Mouse (Mus musculus) stomach, embryonic 16.5 days (tissue): Measurements from ENCODE around the gene Shc2. TPM values are rescaled to one million over a fixed set of nuclear protein-coding genes. Genes with fewer than 3 reads are reported as not detected.

ENCODE experiments used
- ATAC-seq: fragments of 200-750 bp; cut with Nextera tagmentation; 2 replicates; pipeline ENCODE4 v1.8.0; 2017; ENCODE audit warnings: moderate number of reproducible peaks, moderate TSS enrichment; ENCODE audit not compliant: insufficient read depth, low FRiP score
- H3K27ac ChIP-seq: fragments of 300-500 bp; sonication (generic); 2 replicates; pipeline ENCODE4 v1.5.1; 2014; ENCODE audit warnings: low read length
- H3K27me3 ChIP-seq: fragments of 300-500 bp; sonication (generic); 2 replicates; pipeline ENCODE4 v1.6.1; 2014; ENCODE audit warnings: low read length, control low read depth, mixed read lengths; ENCODE audit not compliant: control insufficient read depth, insufficient read depth
- H3K36me3 ChIP-seq: fragments of 300-500 bp; sonication (generic); 2 replicates; pipeline ENCODE4 v1.6.1; 2014; ENCODE audit warnings: low read length; ENCODE audit not compliant: control insufficient read depth, insufficient read depth
- H3K4me1 ChIP-seq: fragments of 300-500 bp; sonication (generic); 2 replicates; pipeline ENCODE4 v1.6.1; 2014; ENCODE audit warnings: low read length, control low read depth, mixed read lengths; ENCODE audit not compliant: control insufficient read depth, insufficient read depth
- H3K4me2 ChIP-seq: fragments of 300-500 bp; sonication (generic); 2 replicates; pipeline ENCODE4 v1.6.1; 2014; ENCODE audit warnings: low read depth, low read length, mixed read lengths
- H3K4me3 ChIP-seq: fragments of 300-500 bp; sonication (generic); replicated peaks from 2 replicates; pipeline ENCODE4 v1.5.1; 2014; ENCODE audit warnings: mild to moderate bottlenecking, low read length
- H3K9ac ChIP-seq: fragments of 300-500 bp; sonication (generic); 2 replicates; pipeline ENCODE4 v1.6.1; 2014; ENCODE audit warnings: low read length
- H3K9me3 ChIP-seq: fragments of 300-500 bp; sonication (generic); replicated peaks from 2 replicates; pipeline ENCODE4 v1.6.1; 2016; ENCODE audit warnings: low read length, control low read depth; ENCODE audit not compliant: control insufficient read depth
- WGBS: fragments of 180-500 bp; shearing (Covaris S2); extraction: QIAGEN DNeasy Blood & Tissue Kit; methylation state at CpG from one replicate; pipeline ENCODE4 v1.1.7; 2014; 5-methylcytosine and 5-hydroxymethylcytosine counted together
- polyA plus RNA-seq: library from polyadenylated mRNA; unstranded; fragments of >200 nt; fragmentation: Nextera tagmentation; extraction: Ambion mirVana; gene quantifications from 2 replicates; pipeline ENCODE4 v1.2.1, GENCODE M21; 2015

The Shc2 gene
- polyA plus RNA-seq, 1 experiment from 2014 or later, result 3.0 TPM

GRCm38 (mm10) chr10:79579781-79580180, 57.9 kb downstream of the Shc2 start:
- Histone ChIP-seq H3K36me3 (no peaks in the 10 kb centered on the region), H3K4me3 (no peak overlapping the region), H3K4me1 (no peaks in the 10 kb centered on the region), H3K27ac (no peak overlapping the region), H3K27me3 (no peaks in the 10 kb centered on the region), H3K9ac (no peak overlapping the region), H3K4me2 (no peak overlapping the region), H3K9me3 (no peaks in the 10 kb centered on the region; the same call in 1 of the 2 replicates)
- 73% methylated on average over 12 of the region's 12 CpGs for WGBS
- no peak for ATAC-seq

- Histone ChIP-seq H3K27ac (no peak overlapping the region), H3K9ac (no peak overlapping the region), H3K4me1 (no peaks in the 10 kb centered on the region), H3K4me2 (no peak overlapping the region), H3K27me3 (no peaks in the 10 kb centered on the region), H3K36me3 (no peaks in the 10 kb centered on the region), H3K4me3 (no peak overlapping the region), H3K9me3 (no peaks in the 10 kb centered on the region; the same call in 1 of the 2 replicates)
- ATAC-seq, result no peak
- 77% methylated on average over 7 of the region's 7 CpGs for WGBS
These were observed 58.8 kb downstream of the Shc2 start for GRCm38 (mm10) chr10:79578891-79579290.

GRCm38 (mm10) chr10:79578276-79578675, 59.4 kb downstream of the Shc2 start:
- Histone ChIP-seq H3K4me3 (no peak overlapping the region), H3K27ac (no peak overlapping the region), H3K9ac (no peak overlapping the region), H3K27me3 (no peaks in the 10 kb centered on the region), H3K36me3 (no peaks in the 10 kb centered on the region), H3K4me2 (no peak overlapping the region), H3K9me3 (no peaks in the 10 kb centered on the region; the same call in 1 of the 2 replicates), H3K4me1 (no peaks in the 10 kb centered on the region)
- no peak for ATAC-seq
- WGBS, result 66% methylated on average over 9 of the region's 9 CpGs

GRCm38 (mm10) chr10:79577376-79577775, 60.3 kb downstream of the Shc2 start:
- Histone ChIP-seq H3K9ac (no peak overlapping the region), H3K4me3 (no peak overlapping the region), H3K36me3 (no peaks in the 10 kb centered on the region), H3K27ac (no peak overlapping the region), H3K27me3 (no peaks in the 10 kb centered on the region), H3K4me2 (no peak overlapping the region), H3K4me1 (no peaks in the 10 kb centered on the region), H3K9me3 (no peaks in the 10 kb centered on the region; the same call in 1 of the 2 replicates)
- 68% methylated on average over 4 of the region's 4 CpGs for WGBS
- no peak for ATAC-seq

- WGBS, result 72% methylated on average over 6 of the region's 6 CpGs
- H3K27ac ChIP-seq, result no peak overlapping the region
- no peak overlapping the region for H3K4me2 ChIP-seq
- H3K27me3 ChIP-seq, result no peaks in the 10 kb centered on the region
- H3K4me3 ChIP-seq, result no peak overlapping the region
- H3K36me3 ChIP-seq, result no peaks in the 10 kb centered on the region
- H3K9me3 ChIP-seq, result no peaks in the 10 kb centered on the region; the same call in 1 of the 2 replicates
- no peaks in the 10 kb centered on the region for H3K4me1 ChIP-seq
- H3K9ac ChIP-seq, result no peak overlapping the region
- no peak for ATAC-seq
These were observed 62.0 kb downstream of the Shc2 start for GRCm38 (mm10) chr10:79575754-79576153.

- 87% methylated on average over 6 of the region's 6 CpGs for WGBS
- Histone ChIP-seq H3K4me3 (no peak overlapping the region), H3K36me3 (no peaks in the 10 kb centered on the region), H3K27ac (no peak overlapping the region), H3K9me3 (no peaks in the 10 kb centered on the region; the same call in 1 of the 2 replicates), H3K4me1 (no peaks in the 10 kb centered on the region), H3K27me3 (no peaks in the 10 kb centered on the region), H3K4me2 (no peak overlapping the region), H3K9ac (no peak overlapping the region)
- no peak for ATAC-seq
These were observed 62.9 kb downstream of the Shc2 start for GRCm38 (mm10) chr10:79574796-79575195.

- 76% methylated on average over 8 of the region's 8 CpGs for WGBS
- H3K27ac ChIP-seq, result no peak overlapping the region
These were observed 63.4 kb downstream of the Shc2 start for GRCm38 (mm10) chr10:79574350-79574749.

GRCm38 (mm10) chr10:79573611-79574010, 64.1 kb downstream of the Shc2 start:
- no peak for ATAC-seq
- Histone ChIP-seq H3K27ac (no peak overlapping the region), H3K4me1 (no peaks in the 10 kb centered on the region), H3K9ac (no peak overlapping the region), H3K36me3 (no peaks in the 10 kb centered on the region), H3K4me3 (no peak overlapping the region), H3K4me2 (no peak overlapping the region), H3K27me3 (no peaks in the 10 kb centered on the region), H3K9me3 (no peaks in the 10 kb centered on the region; the same call in 1 of the 2 replicates)
- 85% methylated on average over 6 of the region's 6 CpGs for WGBS

More at GRCm38 (mm10) chr10:79574350-79574749, 63.4 kb downstream of the Shc2 start:
- H3K4me2 ChIP-seq, result no peak overlapping the region
- no peaks in the 10 kb centered on the region for H3K36me3 ChIP-seq
- H3K9ac ChIP-seq, result no peak overlapping the region
- no peak overlapping the region for H3K4me3 ChIP-seq
- no peaks in the 10 kb centered on the region; the same call in 1 of the 2 replicates for H3K9me3 ChIP-seq
- no peak for ATAC-seq
- no peaks in the 10 kb centered on the region for H3K27me3 ChIP-seq
- no peaks in the 10 kb centered on the region for H3K4me1 ChIP-seq

GRCm38 (mm10) chr10:79571314-79571713, 66.4 kb downstream of the Shc2 start:
- H3K27ac ChIP-seq, result no peak overlapping the region
- no peaks in the 10 kb centered on the region for H3K27me3 ChIP-seq
- 90% methylated on average over 2 of the region's 2 CpGs for WGBS
- H3K4me3 ChIP-seq, result no peak overlapping the region
- H3K36me3 ChIP-seq, result no peaks in the 10 kb centered on the region
- no peaks in the 10 kb centered on the region for H3K9me3 ChIP-seq
- H3K9ac ChIP-seq, result no peak overlapping the region
- H3K4me1 ChIP-seq, result no peaks in the 10 kb centered on the region
- no peak for ATAC-seq
- H3K4me2 ChIP-seq, result no peak overlapping the region
